Mouse (Mus musculus) right cerebral cortex, postnatal 4 days (tissue): ENCODE results near the gene Foxn1.

ENCODE experiments used
- DNase-seq: peaks from one replicate; pipeline ENCODE4 v3.0.0-alpha.2; 2022

Gene Foxn1

DNA sequence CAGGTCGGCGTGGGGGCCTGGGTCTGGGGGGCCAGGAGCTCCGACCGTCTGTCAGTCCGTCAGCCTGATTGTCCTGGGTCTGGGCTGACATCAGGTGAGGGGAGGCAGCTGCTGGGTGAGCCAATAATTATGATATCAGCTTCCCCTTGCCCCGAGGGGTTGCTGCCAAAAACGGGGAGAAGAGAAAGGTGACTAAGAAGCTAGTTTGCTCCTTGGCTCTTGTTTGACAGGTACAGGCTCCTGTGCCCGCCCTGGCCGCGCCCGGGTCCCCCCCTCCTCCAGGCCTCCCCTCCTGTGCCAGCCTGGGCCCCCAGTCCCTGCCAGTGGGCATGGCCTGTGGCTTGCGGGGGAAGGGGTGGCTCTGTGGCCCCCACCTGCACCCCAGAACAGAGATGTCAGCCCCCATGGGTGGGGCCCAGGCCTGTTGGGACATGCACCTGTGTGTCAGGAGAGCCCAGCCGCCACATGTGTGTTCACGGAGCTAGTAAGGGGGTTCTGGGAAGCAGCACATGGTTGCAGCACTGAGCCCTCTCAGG, at the start of gene Foxn1:
Gene Foxn1 (minus strand): TSS at position 51 of the 536 bp plus-strand sequence.
- no peak for DNase-seq

DNA sequence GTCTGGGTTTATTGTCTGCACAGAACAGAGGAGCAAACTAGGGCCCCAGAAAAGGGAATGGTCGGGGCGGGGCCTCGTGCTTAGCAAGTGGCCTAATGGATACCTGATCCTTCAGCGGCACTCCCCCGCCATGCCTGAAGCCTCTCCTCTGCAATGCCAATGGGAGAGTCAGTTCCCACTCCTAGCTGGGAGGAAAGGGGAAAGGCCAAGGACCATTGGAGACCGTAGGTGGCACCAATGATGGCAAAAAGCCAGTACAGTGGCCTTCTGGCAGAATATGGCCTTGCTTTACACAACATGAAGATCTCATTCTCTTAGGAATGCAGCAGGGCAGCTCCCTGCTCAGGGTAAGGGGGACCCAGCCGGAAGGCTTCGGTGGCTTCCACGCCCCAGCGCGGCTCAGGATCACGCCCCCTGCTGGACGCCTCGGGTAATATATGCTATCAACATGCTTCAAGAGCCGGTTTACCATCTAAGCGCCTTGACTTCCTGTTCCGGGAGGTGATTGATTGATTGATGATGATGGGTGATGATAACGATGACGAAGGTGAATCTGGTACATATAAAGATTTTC, 49.5 kb upstream of the Foxn1 start:
- peak; percentile 30 for DNase-seq

DNA sequence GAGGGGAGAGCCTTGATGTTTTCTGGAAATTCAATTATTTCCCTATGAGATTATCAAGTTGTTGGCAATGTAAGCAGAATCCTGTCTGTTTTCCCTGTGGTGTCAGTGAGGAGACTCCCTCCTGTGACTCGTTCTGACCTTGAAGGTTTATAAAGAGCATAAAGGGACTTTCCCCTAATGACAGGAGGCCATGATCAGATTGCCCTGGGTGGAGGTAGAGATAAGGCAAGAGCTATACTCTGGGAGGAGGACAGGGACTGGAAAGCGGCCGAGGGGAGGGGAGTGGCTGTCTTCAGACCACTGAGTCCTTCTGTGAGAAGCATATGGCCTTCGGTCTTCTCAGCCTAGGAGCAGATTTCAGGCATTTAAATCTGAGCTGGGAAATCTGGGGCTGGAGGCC, 47.7 kb upstream of the Foxn1 start:
- no peak for DNase-seq

GRCm38 (mm10) chr11:78431176-78431575, 44.8 kb upstream of the Foxn1 start:
- no peak for DNase-seq

- DNase-seq = no peak
Observed at GRCm38 (mm10) chr11:78430195-78430878, 44.0 kb upstream of the Foxn1 start.

DNA sequence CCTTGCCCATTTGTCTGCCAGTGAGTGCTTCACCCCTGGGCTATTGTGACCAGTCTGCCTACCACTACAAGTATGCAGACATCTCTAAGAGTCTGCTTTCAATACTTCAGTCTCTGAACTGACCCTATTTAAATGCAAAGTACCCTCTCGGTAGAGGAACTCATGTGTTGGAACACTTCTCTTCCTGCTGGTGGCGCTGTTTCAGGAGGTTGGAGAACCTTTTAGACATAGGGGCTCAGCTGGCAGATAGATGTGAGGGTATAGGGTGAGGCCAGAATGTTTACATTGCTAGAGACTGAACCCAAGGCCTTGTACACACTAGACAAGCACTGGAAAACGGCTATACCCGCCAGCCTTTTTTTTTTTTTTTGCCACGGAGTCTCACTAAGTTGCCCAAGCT, 42.0 kb upstream of the Foxn1 start:
- no peak for DNase-seq

DNA sequence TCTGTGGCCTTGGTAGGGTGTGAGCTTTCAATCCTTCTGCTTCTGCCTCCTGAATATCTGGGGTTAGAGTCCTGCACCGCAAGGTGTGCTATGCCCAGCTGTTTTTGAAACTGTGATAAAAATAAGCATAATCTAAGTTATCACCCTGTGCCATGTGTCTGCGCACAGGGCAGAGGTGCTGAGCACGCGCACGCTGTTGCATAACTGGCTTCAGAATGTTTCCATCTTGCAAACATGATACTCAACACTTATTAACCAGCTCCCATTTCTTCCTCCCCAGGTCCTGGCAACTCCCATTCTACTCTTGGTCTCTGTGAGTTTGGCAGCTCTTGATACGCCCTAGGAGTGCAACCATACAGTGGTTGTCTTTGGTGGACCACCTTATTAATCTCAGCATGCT, 41.3 kb upstream of the Foxn1 start:
- no peak for DNase-seq

- no peak for DNase-seq
Observed at GRCm38 (mm10) chr11:78425572-78425971, 39.2 kb upstream of the Foxn1 start.

- no peak for DNase-seq
Observed at GRCm38 (mm10) chr11:78424352-78424751, 38.0 kb upstream of the Foxn1 start.

GRCm38 (mm10) chr11:78422055-78422819, 35.9 kb upstream of the Foxn1 start, which contains the start of gene Slc13a2:
Gene Slc13a2, minus strand, starts transcription at chr11:78422217.
- no peak for DNase-seq

DNA sequence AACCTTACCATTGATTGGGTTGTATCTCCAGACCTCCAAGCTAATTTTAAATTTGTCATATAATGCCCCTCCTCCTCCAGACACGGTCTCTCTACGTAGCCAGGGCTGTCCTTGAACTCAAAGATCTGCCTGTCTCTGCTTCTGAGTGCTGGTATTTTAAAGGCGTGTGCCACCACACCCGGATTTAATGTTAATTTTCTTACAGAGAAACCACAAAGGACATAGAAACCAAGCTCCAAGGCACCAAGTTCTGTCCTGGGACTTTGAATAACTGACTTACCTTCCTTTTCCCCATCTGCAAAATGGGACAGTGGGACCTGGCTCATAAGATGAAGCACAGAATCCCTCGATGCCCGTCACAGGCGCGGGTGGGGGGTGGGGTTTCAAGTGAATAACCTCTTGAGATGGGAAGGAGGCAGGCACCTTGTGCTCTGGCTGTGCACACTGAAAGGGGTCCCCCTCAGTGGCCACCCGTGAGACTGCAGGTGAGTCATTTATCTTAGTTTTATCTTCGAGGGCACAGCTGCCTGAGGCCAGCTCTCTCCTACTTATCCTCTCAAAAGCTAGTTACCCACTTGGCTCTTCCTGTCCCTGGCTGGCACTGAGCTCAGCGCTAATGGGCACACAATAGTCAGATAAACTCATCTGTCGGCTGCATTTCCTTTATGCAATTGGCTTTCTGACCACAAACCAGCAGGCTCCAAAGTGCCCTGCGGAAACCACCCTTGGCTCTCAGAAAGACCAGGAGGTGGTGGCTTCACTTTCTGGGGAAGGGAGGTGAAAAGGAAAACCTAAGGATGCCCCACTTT, 35.0 kb upstream of the Foxn1 start:
- DNase-seq = no peak

DNA sequence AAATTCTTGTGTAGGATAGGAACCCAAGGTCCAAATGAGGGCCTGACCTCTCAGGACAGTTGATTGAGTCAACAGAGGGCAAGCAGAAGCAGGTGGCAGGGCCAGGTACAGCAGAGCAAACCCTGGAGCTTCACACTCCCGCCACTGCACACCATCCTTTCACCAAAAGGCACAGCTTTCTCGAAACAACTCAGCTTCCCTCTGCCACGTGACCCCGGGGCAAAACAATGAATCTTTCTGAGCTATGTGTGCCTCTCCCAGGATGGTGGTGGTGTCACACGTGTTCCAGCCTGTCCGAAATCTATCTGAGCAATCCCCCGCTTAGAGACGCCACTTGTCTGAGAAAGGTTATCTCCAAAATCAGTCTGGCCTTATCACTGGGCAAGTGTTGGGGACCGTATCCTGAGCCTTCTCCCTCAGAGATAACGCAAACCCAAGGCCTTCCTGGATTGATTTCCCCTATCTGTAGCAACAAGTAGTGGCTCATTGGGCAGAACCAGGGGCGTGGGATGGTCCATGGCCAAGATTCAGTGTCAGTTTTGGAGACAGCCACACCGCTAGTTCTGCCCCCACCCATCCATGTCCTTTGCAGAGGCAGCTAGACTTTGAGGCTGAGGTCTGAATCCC, 34.0 kb upstream of the Foxn1 start:
- no peak for DNase-seq

DNA sequence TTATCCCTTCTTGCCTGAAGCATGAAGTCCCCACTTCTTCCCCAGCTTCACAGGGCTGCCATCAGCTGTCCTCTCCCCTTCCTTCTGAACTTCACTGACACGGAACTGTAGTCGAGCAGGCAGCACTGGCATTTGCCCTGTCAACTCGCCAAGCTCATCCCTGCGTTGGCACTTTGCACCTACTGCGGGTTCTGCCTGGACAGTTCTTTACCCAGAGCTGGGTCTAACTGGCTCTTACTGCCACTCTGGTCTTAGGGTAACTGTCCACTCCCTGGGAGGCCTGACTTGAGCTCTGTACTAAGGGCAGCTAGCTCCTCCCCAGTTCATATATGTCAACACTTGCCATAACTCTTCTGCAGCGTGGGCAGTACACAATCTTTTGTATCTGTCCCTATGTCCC, 30.5 kb upstream of the Foxn1 start:
- no peak for DNase-seq

DNA sequence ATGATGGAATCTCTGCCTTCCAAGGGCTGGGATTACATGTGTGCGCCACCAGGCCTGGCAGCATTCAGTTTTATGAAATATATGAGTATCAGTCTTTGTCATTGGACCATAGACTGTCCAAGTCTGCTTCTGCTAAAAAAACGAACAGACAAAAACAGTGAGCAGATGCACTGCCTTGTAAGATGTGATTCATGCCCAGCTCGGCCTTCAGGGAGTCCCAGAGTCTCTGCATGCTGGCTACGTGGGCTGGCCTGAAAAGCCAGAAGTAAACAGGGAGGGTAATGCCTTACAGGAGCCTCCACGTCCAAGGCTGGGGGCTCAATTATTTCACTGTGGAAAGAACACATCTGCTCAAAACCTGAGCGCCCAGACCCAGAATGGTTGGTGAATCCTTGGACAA, 26.5 kb upstream of the Foxn1 start:
- DNase-seq = no peak

- no peak for DNase-seq
Observed at GRCm38 (mm10) chr11:78412324-78412850, 26.0 kb upstream of the Foxn1 start.

DNA sequence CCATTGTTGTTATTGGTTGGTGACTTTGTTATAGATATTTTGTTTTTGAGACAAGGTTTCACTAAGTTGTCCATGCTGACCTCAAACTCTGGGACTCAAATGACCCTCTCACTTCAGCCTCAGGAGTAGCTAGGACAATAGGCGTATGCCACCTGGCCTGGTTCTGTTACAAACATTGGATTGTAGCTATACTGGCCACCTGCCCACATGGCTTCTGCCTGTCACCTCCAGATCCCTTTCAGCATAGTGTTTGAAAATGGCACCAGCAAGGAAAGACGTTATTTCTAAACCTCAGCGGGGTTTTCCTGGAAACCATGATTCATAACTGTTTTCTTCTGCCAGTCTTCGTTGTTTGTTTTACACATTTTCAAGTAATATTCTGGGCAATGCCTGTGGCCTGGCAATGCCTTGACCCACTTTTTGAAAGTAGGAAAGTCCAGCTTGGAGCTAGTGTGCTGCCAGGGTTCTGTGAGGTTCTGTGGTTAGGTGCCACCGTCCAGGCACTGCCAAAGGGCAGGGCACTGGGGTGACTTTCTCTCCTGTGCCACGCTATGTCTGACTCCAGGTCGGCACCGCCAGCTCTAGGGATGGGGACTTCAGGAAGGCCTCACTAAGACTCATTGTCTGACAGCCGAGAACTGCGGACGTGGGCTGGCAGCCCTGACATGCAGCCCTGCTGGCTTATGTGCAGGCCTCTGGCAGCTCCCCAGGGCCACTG, 25.4 kb upstream of the Foxn1 start:
- DNase-seq = peak; percentile 36

DNA sequence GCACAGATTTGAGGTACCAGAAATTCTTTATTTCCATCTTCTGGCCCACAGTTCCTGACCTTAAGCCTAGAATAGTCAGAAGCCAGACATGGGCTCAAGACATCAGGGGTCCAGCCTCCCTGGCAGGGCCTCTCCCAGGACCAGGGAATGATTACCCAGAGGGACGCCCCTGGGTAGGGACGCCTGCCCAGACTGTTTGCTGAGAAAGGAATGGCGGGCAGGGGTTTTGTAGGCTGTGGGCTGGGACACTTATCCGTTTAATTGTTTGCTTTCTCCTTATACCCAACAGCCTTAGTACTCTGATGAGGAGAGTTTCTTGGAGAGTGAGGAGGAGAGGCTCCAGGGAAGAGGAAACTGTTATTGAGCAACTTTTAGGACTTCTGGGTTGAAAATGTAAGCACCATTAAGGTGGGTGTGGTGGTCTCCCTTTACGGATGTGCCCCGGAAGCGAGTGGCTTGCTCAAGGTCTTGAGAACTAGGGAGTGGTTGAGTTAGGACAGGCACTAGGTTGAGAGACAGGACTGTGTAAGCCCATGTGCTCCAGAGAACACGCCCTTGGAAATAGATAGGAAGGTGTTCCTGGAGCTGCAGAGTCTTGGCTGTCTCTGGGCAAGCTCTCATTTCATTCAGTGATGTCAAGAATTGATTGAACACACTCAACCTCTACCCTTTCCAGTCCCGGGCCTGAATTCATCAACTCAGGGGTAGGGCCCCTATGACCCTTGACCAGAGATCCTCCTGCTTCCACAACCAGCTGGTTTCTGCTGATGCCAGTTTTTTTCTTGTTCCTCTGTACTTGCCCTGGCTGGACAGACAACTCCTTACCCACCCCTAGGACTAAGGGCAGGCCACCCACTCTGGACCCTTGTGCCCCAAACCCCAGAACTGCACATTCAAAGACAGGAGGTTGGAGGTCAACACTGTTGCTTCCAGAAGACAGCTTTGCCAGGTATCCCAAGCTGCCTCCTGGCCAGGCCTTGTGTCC, 22.2 kb upstream of the Foxn1 start:
- no peak for DNase-seq

- DNase-seq = no peak
Observed at GRCm38 (mm10) chr11:78402062-78402461, 15.7 kb upstream of the Foxn1 start.

- no peak for DNase-seq
Observed at GRCm38 (mm10) chr11:78401469-78401868, 15.1 kb upstream of the Foxn1 start.

DNA sequence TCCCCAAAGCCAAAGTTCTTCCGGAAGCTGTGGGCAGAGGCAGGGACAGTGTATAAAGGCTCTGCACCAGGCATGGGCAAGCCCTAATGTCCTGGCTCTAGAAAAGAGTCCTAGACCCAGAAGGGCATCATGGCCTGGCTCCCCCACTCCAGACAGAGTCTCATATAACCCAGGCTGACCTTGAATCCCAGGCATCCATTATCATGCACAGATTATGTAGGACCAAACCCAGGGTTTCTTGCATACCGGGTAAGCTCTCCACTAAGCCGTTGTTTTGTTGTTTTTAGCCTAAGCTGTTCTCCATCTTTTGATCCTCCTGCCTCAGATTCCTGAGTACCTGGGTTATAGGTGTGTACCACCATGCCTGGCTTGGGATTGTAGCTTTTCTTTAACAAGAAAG, 14.6 kb upstream of the Foxn1 start:
- no peak for DNase-seq
